ENCODE assay signal across 8 mouse cellular contexts in genomic region chr7:66661572-66661971, GRCm38 (mm10). TPM values are rescaled to one million over a fixed set of nuclear protein-coding genes. Genes with fewer than 3 reads are reported as not detected.
DNase-seq lines count a peak whose midpoint lies in the region; ATAC-seq lines count a peak whose summit lies in the region.

No protein-coding gene starts in this region.

- H3K9ac ChIP-seq in forebrain, embryonic 12.5 days = no peak overlapping the region
- H3K9ac ChIP-seq in heart, embryonic 16.5 days (ENCODE audit: low read length) = no peak overlapping the region
- no peak overlapping the region for H3K9ac ChIP-seq in liver, embryonic 16.5 days (ENCODE audit: low read depth, low read length)
- H3K9ac ChIP-seq in neural tube, embryonic 14.5 days (replicated peaks; ENCODE audit: low read depth, low read length) = no peak overlapping the region

- no peaks in the 10 kb centered on the region for H3K27me3 ChIP-seq in forebrain, embryonic 12.5 days
- H3K27me3 ChIP-seq in heart, embryonic 16.5 days (ENCODE audit: control insufficient read depth, insufficient read depth, low read length) = no peaks in the 10 kb centered on the region
- H3K27me3 ChIP-seq in liver, embryonic 16.5 days (ENCODE audit: control insufficient read depth, insufficient read depth, low read depth, low read length) = no peaks in the 10 kb centered on the region
- no peaks in the 10 kb centered on the region for H3K27me3 ChIP-seq in neural tube, embryonic 14.5 days (ENCODE audit: control insufficient read depth, insufficient read depth, low read length)

- H3K27ac ChIP-seq in forebrain, embryonic 12.5 days = no peak overlapping the region
- no peak overlapping the region for H3K27ac ChIP-seq in heart, embryonic 16.5 days (ENCODE audit: low read length)
- H3K27ac ChIP-seq in liver, embryonic 16.5 days (ENCODE audit: low read length) = no peak overlapping the region
- no peak overlapping the region for H3K27ac ChIP-seq in neural tube, embryonic 14.5 days (ENCODE audit: low read depth, low read length)

- peak; percentile 71 for DNase-seq in ES-CJ7 (ENCODE audit: low read depth, low spot score)
- DNase-seq in c-Kit-positive CD71-positive TER-119-positive erythroid progenitor cells, embryonic 14.5 days (ENCODE audit: low spot score) = peak; percentile 71
- peak; percentile 81 to 87 for DNase-seq in kidney, postnatal 4 days
- DNase-seq in testis, postnatal 10 days (ENCODE audit: low spot score) = peak; percentile 84

- ATAC-seq in forebrain, embryonic 12.5 days (ENCODE audit: low FRiP score) = peak; percentile 44; the same call in 1 of the 2 replicates
- no peak; the same call in 1 of the 2 replicates for ATAC-seq in heart, embryonic 16.5 days (replicated peaks; ENCODE audit: extremely low read depth, insufficient read depth, low FRiP score)
- no peak; the same call in 1 of the 2 replicates for ATAC-seq in liver, embryonic 16.5 days (ENCODE audit: low read depth)
- ATAC-seq in neural tube, embryonic 14.5 days (ENCODE audit: low read depth) = peak; percentile 81

- H3K9me3 ChIP-seq in forebrain, embryonic 12.5 days = no peaks in the 10 kb centered on the region
- no peaks in the 10 kb centered on the region for H3K9me3 ChIP-seq in heart, embryonic 16.5 days (replicated peaks; ENCODE audit: control insufficient read depth, low read length)
- H3K9me3 ChIP-seq in liver, embryonic 16.5 days (replicated peaks; ENCODE audit: control insufficient read depth, low read length) = no peaks in the 10 kb centered on the region
- no peaks in the 10 kb centered on the region for H3K9me3 ChIP-seq in neural tube, embryonic 14.5 days (ENCODE audit: control insufficient read depth, low read length)

- WGBS in forebrain, embryonic 12.5 days = 23% methylated on average over 8 of the region's 8 CpGs
- 13% methylated on average over 8 of the region's 8 CpGs for WGBS in heart, embryonic 16.5 days
- WGBS in liver, embryonic 16.5 days (ENCODE audit: insufficient replicate concordance) = 16% methylated on average over 8 of the region's 8 CpGs
- 15% methylated on average over 8 of the region's 8 CpGs for WGBS in neural tube, embryonic 14.5 days

- H3K36me3 ChIP-seq in forebrain, embryonic 12.5 days (replicated peaks) = peaks cover 36% of the 10 kb centered on the region
- H3K36me3 ChIP-seq in heart, embryonic 16.5 days (ENCODE audit: control insufficient read depth, insufficient read depth) = peaks cover 19% of the 10 kb centered on the region
- H3K36me3 ChIP-seq in liver, embryonic 16.5 days (ENCODE audit: control insufficient read depth, insufficient read depth) = peaks cover 4% of the 10 kb centered on the region
- H3K36me3 ChIP-seq in neural tube, embryonic 14.5 days (ENCODE audit: control insufficient read depth, insufficient read depth, low read length) = peaks cover 9% of the 10 kb centered on the region; the same call in 1 of the 2 replicates

- 0 out of 2 replicates have a peak overlapping the region, but pooled peaks have one; percentile 7 for H3K4me3 ChIP-seq in forebrain, embryonic 12.5 days (replicated peaks)
- peak overlapping the region; percentile 48 for H3K4me3 ChIP-seq in heart, embryonic 16.5 days (ENCODE audit: low read length)
- H3K4me3 ChIP-seq in liver, embryonic 16.5 days (ENCODE audit: low read depth, low read length) = peak overlapping the region; percentile 41
- no peak overlapping the region for H3K4me3 ChIP-seq in neural tube, embryonic 14.5 days (ENCODE audit: low read depth, low read length)

- H3K4me1 ChIP-seq in forebrain, embryonic 12.5 days = no peaks in the 10 kb centered on the region
- H3K4me1 ChIP-seq in heart, embryonic 16.5 days (ENCODE audit: control insufficient read depth, insufficient read depth, low read length) = no peaks in the 10 kb centered on the region
- H3K4me1 ChIP-seq in liver, embryonic 16.5 days (ENCODE audit: control insufficient read depth, low read depth, low read length) = no peaks in the 10 kb centered on the region; the same call in 1 of the 2 replicates
- no peaks in the 10 kb centered on the region for H3K4me1 ChIP-seq in neural tube, embryonic 14.5 days (ENCODE audit: control insufficient read depth, insufficient read depth, low read length)

- 0 out of 2 replicates have a peak overlapping the region, but pooled peaks have one; percentile 31 for H3K4me2 ChIP-seq in forebrain, embryonic 12.5 days
- H3K4me2 ChIP-seq in heart, embryonic 16.5 days (ENCODE audit: low read depth, low read length) = peak overlapping the region; percentile 53
- peak overlapping the region; percentile 57 for H3K4me2 ChIP-seq in liver, embryonic 16.5 days (ENCODE audit: low read depth, low read length)
- no peak overlapping the region; the same call in 1 of the 2 replicates for H3K4me2 ChIP-seq in neural tube, embryonic 14.5 days (ENCODE audit: low read depth, low read length)

RNA-seq across cellular contexts. Expression of gene Asb7, which starts 27.8 kb away (rescaled TPM):
- polyA plus RNA-seq in forebrain, embryonic 12.5 days (2016; fragmentation: Nextera tagmentation; extraction: Ambion mirVana) = 17.9 and 18.5 TPM in 2 replicates
- 9.0 and 10.0 TPM in 2 replicates for polyA plus RNA-seq in heart, embryonic 16.5 days (2015; fragmentation: Nextera tagmentation; extraction: Ambion mirVana)
- 3.8 and 4.1 TPM in 2 replicates for polyA plus RNA-seq in liver, embryonic 16.5 days (2015; fragmentation: Nextera tagmentation; extraction: Ambion mirVana)
- 17.0 and 18.9 TPM in 2 replicates for polyA plus RNA-seq in neural tube, embryonic 14.5 days (2014; fragmentation: Nextera tagmentation; extraction: Ambion mirVana)

RNA-seq across cellular contexts. Expression of gene Lins1, which starts 28.1 kb away (rescaled TPM):
- 22.4 and 25.2 TPM in 2 replicates for polyA plus RNA-seq in forebrain, embryonic 12.5 days (2016; fragmentation: Nextera tagmentation; extraction: Ambion mirVana)
- 10.1 and 10.8 TPM in 2 replicates for polyA plus RNA-seq in heart, embryonic 16.5 days (2015; fragmentation: Nextera tagmentation; extraction: Ambion mirVana)
- polyA plus RNA-seq in liver, embryonic 16.5 days (2015; fragmentation: Nextera tagmentation; extraction: Ambion mirVana) = 2.6 and 2.9 TPM in 2 replicates
- 20.8 and 22.7 TPM in 2 replicates for polyA plus RNA-seq in neural tube, embryonic 14.5 days (2014; fragmentation: Nextera tagmentation; extraction: Ambion mirVana)

Comparison
In these comparisons a context has a peak if more than half of its experiments do, and no peak if none do; other contexts are left out.
1. ATAC-seq: peak in forebrain, embryonic 12.5 days (single experiment) and neural tube, embryonic 14.5 days (single experiment); none in heart, embryonic 16.5 days (single experiment) and liver, embryonic 16.5 days (single experiment).
2. Peak in every context shown above with its lines, with median percentiles within 50 percentile points of each other: DNase-seq.